Mouse (Mus musculus) T-helper 2 cell (primary cell): Measurements from ENCODE around the gene Loxl3.

Source experiments
- in situ Hi-C: fragments of 300-600 bp; cut with MboI, MseI; formaldehyde crosslinking; loops from one replicate; pipeline ENCODE4 v1.15.1; 2025; ENCODE audit warnings: high pct_unique_total_duplicates

The Loxl3 gene

GRCm38 (mm10) chr6:83033249-83034185 lies at the start of gene Loxl3, which contains the start of gene Dok1:
TSS of gene Loxl3 (plus strand) at chr6:83034173.
TSS of gene Dok1 (minus strand) at chr6:83033471.
- in situ Hi-C loops, result no loop called here

- in situ Hi-C loops, result no loop called here
These were observed 46.5 kb upstream of the Loxl3 start for GRCm38 (mm10) chr6:82987411-82987971.

- in situ Hi-C loops, result no loop called here
These were observed 40.3 kb upstream of the Loxl3 start for GRCm38 (mm10) chr6:82993696-82994095.

GRCm38 (mm10) chr6:82994372-82994771 lies 39.6 kb upstream of the Loxl3 start:
- in situ Hi-C loops, result no loop called here

- in situ Hi-C loops, result loop anchor here (5.0 kb wide), 2 partner anchors 165 to 285 kb away; no protein-coding TSS in a partner anchor
These were observed 37.1 kb upstream of the Loxl3 start for GRCm38 (mm10) chr6:82996740-82997315.

GRCm38 (mm10) chr6:82997511-82998102 lies 36.4 kb upstream of the Loxl3 start:
- in situ Hi-C loops, result loop anchor here (5.0 kb wide), 2 partner anchors 165 to 285 kb away; no protein-coding TSS in a partner anchor

GRCm38 (mm10) chr6:82998326-82998725 lies 35.6 kb upstream of the Loxl3 start:
- in situ Hi-C loops, result loop anchor here (5.0 kb wide), 2 partner anchors 164 to 284 kb away; no protein-coding TSS in a partner anchor

- in situ Hi-C loops, result loop anchor here (5.0 to 25.0 kb wide), 3 partner anchors 162 to 987 kb away; no protein-coding TSS in a partner anchor
These were observed 34.0 kb upstream of the Loxl3 start for GRCm38 (mm10) chr6:82999986-83000385.

- in situ Hi-C loops, result loop anchor here (25.0 kb wide), 1 partner anchor 984 kb away; no protein-coding TSS in a partner anchor
These were observed 30.9 kb upstream of the Loxl3 start for GRCm38 (mm10) chr6:83003082-83003481.

- in situ Hi-C loops, result loop anchor here (25.0 kb wide), 1 partner anchor 983 kb away; no protein-coding TSS in a partner anchor
These were observed 30.1 kb upstream of the Loxl3 start for GRCm38 (mm10) chr6:83003850-83004249.

- in situ Hi-C loops, result loop anchor here (25.0 kb wide), 1 partner anchor 983 kb away; no protein-coding TSS in a partner anchor
These were observed 29.7 kb upstream of the Loxl3 start for GRCm38 (mm10) chr6:83004309-83004708.

- in situ Hi-C loops, result loop anchor here (5.0 to 25.0 kb wide), 2 partner anchors 42 to 982 kb away; no protein-coding TSS in a partner anchor
These were observed 29.1 kb upstream of the Loxl3 start for GRCm38 (mm10) chr6:83004872-83005271.

- in situ Hi-C loops, result loop anchor here (5.0 to 25.0 kb wide), 2 partner anchors 42 to 982 kb away; no protein-coding TSS in a partner anchor
These were observed 28.4 kb upstream of the Loxl3 start for GRCm38 (mm10) chr6:83005444-83006011.

GRCm38 (mm10) chr6:83006114-83006513 lies 27.9 kb upstream of the Loxl3 start:
- in situ Hi-C loops, result loop anchor here (5.0 to 25.0 kb wide), 2 partner anchors 41 to 981 kb away; no protein-coding TSS in a partner anchor

GRCm38 (mm10) chr6:83008659-83009058 lies 25.3 kb upstream of the Loxl3 start:
- in situ Hi-C loops, result loop anchor here (5.0 to 25.0 kb wide), 2 partner anchors 39 to 979 kb away; no protein-coding TSS in a partner anchor

- in situ Hi-C loops, result loop anchor here (25.0 kb wide), 1 partner anchor 977 kb away; no protein-coding TSS in a partner anchor
These were observed 24.0 kb upstream of the Loxl3 start for GRCm38 (mm10) chr6:83010010-83010409.

GRCm38 (mm10) chr6:83011255-83011654 lies 22.7 kb upstream of the Loxl3 start:
- in situ Hi-C loops, result loop anchor here (25.0 kb wide), 1 partner anchor 976 kb away; no protein-coding TSS in a partner anchor

- in situ Hi-C loops, result loop anchor here (25.0 kb wide), 1 partner anchor 976 kb away; no protein-coding TSS in a partner anchor
These were observed 22.2 kb upstream of the Loxl3 start for GRCm38 (mm10) chr6:83011756-83012155.

GRCm38 (mm10) chr6:83013444-83013843 lies 20.5 kb upstream of the Loxl3 start:
- in situ Hi-C loops, result loop anchor here (25.0 kb wide), 1 partner anchor 974 kb away; no protein-coding TSS in a partner anchor
